Mouse (Mus musculus) megakaryocyte progenitor cell, adult 5-6 weeks (primary cell): ENCODE data around the gene Fosl1. TPM values are rescaled to one million over a fixed set of nuclear protein-coding genes. Genes with fewer than 3 reads are reported as not detected.
A peak's percentile ranks its signal among the peaks of the same experiment; 100 is the strongest.

Experiments used
- ATAC-seq: replicated peaks from 2 replicates; pipeline ENCODE4 v1.8.0; 2016; ENCODE audit warnings: mild to moderate bottlenecking, moderate TSS enrichment, inconsistent platforms; ENCODE audit not compliant: poor library complexity
- total RNA-seq, 2 experiments: library from RNA; stranded (forward) in 1 of 2; stranded (reverse) in 1 of 2; fragments of 157-497, 149-512 nt in 1 of 2; fragments of 200-1000 nt in 1 of 2; gene quantifications; 2 replicates each; pipeline versions ENCODE4 v1.2.3 to v1.2.4; 2015 to 2017

Gene Fosl1
- total RNA-seq, 2 experiments from 2014 or later, result 0.47 to 1.2 TPM

DNA sequence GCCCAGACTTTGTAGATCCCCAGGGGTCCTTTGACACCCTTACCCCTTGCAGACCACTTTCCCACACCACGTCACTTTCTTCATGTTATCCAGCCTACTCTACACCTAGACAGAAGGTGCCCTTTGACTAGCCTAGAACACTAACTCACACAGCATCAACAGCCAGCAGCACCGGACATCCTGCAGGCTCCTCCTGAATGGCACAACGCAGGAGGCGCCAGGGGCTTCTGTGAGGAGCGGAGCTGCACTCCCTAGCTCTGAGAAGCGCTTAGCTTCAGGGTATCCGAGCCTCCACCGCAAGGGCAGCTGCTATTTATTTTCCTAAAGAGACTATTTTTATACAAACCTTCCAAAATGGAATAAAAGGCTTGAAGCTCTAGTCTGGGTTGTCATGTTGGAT lies 8.2 kb downstream of the Fosl1 start:
- ATAC-seq, result no peak

GRCm38 (mm10) chr19:5456241-5456921 lies 9.0 kb downstream of the Fosl1 start:
- ATAC-seq, result no peak

DNA sequence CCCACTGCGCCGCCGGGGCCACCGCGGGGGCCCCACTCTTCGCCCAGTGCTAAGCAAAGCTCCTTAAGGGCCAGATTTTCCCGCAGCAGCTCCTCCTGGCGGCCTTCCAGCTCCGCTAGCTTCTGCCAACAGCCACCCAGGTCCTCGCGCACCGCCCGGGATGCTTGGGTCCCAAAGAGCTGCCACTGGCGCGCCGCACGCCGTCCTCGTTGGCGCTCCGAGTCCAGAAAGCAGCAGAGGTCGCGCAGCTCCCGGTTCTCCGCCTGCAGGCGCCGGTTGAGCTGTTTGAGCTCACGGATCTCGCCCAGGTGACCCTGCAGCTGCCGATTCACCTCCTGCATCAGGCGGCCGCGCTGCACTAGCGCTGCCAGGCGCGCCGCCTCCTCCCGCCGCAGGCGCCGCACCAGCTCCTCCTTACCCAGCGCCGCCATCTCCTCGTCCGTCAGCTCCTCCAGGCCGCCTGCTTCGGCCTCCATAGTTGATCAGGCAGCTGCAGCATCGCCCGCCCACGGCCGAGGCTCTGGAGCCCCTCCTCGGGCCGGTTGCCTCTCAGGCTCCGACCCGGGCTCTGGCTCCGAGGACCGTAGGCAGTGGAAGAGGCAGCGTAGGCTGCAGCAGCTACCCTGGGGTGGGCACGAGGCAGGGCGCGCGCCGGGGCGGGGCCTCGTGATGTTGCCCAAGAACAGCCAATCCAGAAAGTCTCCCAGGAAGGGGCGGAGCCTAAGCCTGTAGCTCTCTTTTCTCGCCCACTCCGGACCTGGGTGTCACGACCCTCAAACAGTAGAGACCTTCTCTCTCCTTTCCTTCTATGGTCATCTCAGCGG lies 9.8 kb downstream of the Fosl1 start:
- peak; percentile 85 for ATAC-seq

DNA sequence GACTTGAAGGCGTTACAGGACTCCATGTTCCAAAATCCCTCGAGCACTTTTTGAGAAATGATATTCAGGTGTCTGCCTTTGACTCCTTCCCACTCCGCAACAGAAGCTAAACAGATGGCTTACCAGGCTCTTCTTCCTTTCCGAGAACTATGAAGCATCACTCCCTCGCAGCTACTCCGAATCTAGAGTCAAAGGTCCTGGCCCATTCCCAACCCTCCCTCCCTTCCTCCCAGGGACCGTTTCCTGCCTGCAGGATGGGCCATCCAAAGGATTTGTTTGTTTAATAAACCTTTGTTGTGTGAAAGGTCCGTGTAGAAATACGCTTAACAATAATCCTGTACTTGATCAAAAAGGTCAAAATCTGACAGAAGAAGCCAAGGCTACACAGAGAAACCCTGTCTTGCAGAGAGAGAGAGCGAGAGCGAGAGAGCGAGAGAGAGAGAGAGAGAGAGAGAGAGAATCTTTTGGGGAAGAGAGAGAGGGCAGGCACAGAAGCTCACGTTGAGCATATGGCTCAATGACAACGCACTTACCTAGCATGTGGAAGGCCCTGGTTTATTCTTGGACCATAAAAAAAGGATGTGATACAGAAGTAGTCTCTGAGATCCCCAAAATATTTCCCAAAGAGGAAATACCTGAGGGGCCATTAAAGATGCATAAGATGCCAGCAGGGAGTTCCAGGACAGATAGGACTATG lies 10.5 kb downstream of the Fosl1 start, which contains the start of gene Ccdc85b:
Gene Ccdc85b (minus strand): TSS at position 149 of the 697 bp plus-strand sequence.
- no peak for ATAC-seq

DNA sequence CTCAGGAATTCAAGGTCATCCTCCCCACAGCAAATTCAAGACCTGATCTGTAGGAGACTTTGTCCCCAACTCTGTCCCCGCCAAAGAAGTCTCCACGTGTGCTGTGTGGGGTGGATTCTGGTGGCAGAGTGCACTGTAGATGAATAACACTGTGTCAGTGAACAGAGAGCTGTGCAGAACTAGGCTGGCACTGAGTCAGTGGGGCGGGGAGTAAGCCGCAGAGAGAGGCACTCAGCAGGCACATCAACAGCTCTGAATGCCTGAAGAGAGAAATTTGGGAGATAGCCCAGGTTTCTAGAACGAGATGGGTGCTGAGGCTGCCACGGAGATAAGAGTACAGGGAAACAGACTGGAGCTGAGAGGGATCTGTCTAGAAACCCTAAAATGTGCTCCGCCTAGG lies 11.7 kb downstream of the Fosl1 start:
- no peak for ATAC-seq

DNA sequence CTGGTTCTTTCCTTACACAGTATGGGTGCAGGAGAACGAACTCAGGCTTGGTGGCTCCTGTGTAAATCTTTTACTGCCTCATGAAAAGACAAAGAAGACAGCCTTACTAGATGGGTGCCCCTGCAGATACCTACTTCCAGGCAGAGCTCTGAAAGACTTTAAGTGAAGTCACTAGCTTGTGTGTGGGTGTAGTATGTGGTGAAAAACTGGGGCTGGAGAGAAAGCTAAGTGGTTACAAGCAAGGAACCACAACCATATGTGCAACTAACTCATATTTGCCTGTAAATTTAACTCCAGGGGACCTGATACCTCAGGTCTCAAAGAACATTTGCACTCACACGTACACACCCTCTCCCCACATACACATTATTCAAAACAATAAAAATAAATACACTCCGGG lies 12.5 kb downstream of the Fosl1 start:
- no peak for ATAC-seq

DNA sequence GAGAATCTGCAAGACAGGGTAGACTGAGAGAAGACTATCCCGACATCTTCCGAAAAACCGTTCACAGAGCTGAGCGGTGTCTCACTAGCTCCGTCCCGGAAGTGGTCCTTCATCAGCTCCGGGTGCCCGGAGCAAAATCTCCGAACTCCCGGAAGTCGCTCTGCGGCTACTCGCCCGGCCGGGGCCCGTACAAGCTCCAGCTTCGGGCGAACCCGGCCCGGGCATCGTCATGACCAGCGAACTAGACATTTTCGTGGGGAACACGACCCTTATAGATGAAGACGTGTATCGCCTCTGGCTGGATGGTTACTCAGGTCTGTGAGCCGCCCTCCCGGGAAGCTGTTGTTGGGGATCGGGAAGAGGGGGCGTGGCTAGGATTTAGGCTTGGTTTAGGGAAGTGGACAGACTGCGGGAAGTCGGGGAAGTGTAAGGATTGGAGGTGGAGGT lies 13.1 kb downstream of the Fosl1 start, which contains the start of gene Fibp:
Gene Fibp (plus strand): TSS at position 151 of the 447 bp plus-strand sequence.
- ATAC-seq, result peak; percentile 74

- no peak for ATAC-seq
Measured at GRCm38 (mm10) chr19:5461411-5461810, 14.1 kb downstream of the Fosl1 start.

DNA sequence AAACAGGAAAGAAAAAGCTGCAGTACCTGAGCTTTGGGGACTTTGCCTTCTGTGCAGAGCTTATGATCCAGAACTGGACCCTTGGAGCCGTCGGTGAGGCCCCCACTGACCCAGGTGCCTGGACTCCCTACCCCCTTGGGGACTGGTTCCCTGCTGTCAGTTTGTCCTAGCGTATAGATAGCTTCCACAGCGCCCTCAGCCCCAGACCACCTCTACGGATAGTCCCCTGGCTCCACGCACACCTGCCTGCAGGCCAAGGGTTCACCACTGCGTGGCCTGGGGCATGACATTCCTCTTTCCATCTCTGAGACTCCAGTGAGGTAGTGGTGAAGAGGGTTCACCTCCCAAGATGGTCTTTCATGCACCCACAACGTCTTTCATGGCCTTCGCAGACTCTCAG lies 15.9 kb downstream of the Fosl1 start:
- no peak for ATAC-seq

- 0 out of 2 replicates have a peak, but pooled peaks have one; percentile 33 for ATAC-seq
Measured at GRCm38 (mm10) chr19:5463791-5464562, 16.6 kb downstream of the Fosl1 start.

- no peak for ATAC-seq
Measured at GRCm38 (mm10) chr19:5465037-5465436, 17.7 kb downstream of the Fosl1 start.

DNA sequence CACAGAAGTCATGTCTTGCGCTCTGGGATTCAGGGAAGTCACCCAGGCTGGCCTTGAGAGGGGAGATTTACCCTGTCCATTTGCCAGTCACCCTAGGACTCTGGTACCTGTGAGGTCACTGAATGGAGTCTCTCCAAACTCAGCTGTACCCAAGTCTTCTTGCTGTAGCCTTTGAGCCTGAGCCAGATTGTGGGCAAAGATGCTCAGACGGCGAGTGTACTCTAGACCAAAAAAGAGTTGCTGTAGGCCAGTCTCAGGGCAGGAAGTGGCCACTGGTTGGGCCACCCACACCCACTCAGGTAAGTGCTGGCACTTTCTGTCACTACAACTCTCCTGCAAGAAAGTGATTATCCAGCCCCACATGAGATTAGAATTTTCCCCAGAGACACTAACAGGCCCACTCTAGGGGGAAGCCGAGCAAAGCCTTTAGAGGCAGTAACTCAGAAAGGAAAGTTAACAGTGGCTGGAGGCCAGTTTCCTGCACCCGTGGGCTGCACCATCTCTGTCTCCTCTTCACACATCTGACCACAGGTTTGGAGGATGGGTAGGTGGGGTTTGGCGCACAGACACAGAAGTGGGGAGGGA lies 19.7 kb downstream of the Fosl1 start:
- no peak for ATAC-seq

- ATAC-seq, result peak; percentile 29; the same call in 1 of the 2 replicates
Measured at GRCm38 (mm10) chr19:5468374-5468773, 21.0 kb downstream of the Fosl1 start, which contains the start of gene Ctsw. TSS of gene Ctsw (minus strand) at chr19:5468507.

- no peak for ATAC-seq
Measured at GRCm38 (mm10) chr19:5471846-5472245, 24.5 kb downstream of the Fosl1 start.

DNA sequence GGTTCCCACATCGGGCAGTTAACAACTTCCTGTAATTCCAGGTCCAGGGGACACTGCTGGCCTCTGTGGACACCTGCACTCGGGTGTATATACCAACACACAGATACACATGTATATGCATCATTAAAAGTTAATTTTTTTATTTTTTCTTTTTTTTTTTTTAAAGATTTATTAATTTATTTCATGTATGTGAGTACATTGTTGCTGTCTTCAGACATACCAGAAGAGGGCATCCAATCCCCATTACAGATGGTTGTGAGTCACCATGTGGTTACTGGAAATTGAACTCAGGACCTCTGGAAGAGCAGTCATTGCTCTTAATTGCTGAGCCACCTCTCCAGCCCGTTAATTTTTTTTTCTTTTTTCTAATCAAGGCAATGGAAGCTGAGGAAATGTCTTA lies 25.5 kb downstream of the Fosl1 start:
- ATAC-seq, result no peak

GRCm38 (mm10) chr19:5473720-5474119 lies 26.4 kb downstream of the Fosl1 start, which contains the start of gene Efemp2:
TSS of gene Efemp2 (plus strand) at chr19:5473954.
- ATAC-seq, result peak; percentile 79

GRCm38 (mm10) chr19:5474281-5475068 lies 27.1 kb downstream of the Fosl1 start:
- ATAC-seq, result peak; percentile 33

DNA sequence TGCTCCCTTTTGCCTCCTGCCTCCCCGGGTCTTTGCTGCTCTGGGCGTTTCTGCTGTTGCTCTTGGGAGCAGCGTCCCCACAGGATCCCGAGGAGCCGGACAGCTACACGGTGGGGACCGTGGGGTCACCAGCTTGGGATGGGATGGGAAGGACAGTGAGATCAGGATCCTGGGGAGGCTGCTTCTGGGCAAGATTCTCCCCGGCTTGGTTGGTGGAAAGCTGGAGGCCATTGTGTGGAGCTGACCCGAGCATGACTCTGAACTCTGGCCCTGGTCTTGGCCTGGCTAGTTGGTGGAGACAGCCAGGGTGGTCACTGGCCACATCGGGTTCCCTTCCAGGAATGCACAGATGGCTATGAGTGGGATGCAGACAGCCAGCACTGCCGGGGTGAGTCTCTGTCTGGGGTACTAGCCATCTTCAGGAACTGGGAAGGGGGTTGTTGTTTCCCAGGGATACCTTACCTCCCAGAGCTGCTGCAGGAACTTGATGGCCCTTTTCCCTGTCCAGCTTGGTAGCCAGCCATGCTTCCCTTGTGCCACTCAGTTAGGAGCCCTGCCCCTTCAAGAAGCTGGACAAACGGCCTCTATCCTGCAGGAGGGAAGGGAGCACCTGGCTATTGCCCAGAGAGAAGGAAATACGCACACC lies 27.8 kb downstream of the Fosl1 start:
- no peak for ATAC-seq
